Mouse (Mus musculus) gastrocnemius, adult 18-20 months (tissue): ENCODE results near the gene Dnaja4. TPM values are rescaled to one million over a fixed set of nuclear protein-coding genes. Genes with fewer than 3 reads are reported as not detected.

Experiments used
- DNase-seq: peaks from one replicate; pipeline ENCODE4 v3.0.0; 2021; ENCODE audit warnings: low spot score
- total RNA-seq, 2 experiments: library from RNA; stranded (reverse); gene quantifications; 2 replicates each; pipeline ENCODE4 v1.2.3; 2021

The Dnaja4 gene
- total RNA-seq, 2 experiments from 2014 or later: 60.1 to 115 TPM

GRCm38 (mm10) chr9:54699345-54700173 is 886 bp downstream of the Dnaja4 start:
- peak; percentile 72 for DNase-seq

- peak; percentile 14 for DNase-seq
These were observed 1.5 kb downstream of the Dnaja4 start for GRCm38 (mm10) chr9:54700174-54700475.

- peak; percentile 31 for DNase-seq
These were observed 2.1 kb downstream of the Dnaja4 start for GRCm38 (mm10) chr9:54700746-54701145.

GRCm38 (mm10) chr9:54702581-54702980 is 3.9 kb downstream of the Dnaja4 start:
- DNase-seq: no peak

GRCm38 (mm10) chr9:54704361-54704760 is 5.7 kb downstream of the Dnaja4 start:
- no peak for DNase-seq

- no peak for DNase-seq
These were observed 6.9 kb downstream of the Dnaja4 start for GRCm38 (mm10) chr9:54705561-54705960.

- DNase-seq: no peak
These were observed 8.8 kb downstream of the Dnaja4 start for GRCm38 (mm10) chr9:54707288-54707999.

GRCm38 (mm10) chr9:54708085-54708484 is 9.4 kb downstream of the Dnaja4 start:
- DNase-seq: no peak

- no peak for DNase-seq
These were observed 17.1 kb downstream of the Dnaja4 start for GRCm38 (mm10) chr9:54715776-54716175.

- DNase-seq: no peak
These were observed 18.9 kb downstream of the Dnaja4 start for GRCm38 (mm10) chr9:54717527-54717926.

- no peak for DNase-seq
These were observed 23.5 kb downstream of the Dnaja4 start for GRCm38 (mm10) chr9:54722156-54722555.

- no peak for DNase-seq
These were observed 23.9 kb downstream of the Dnaja4 start for GRCm38 (mm10) chr9:54722596-54722995.

- DNase-seq: no peak
These were observed 27.6 kb downstream of the Dnaja4 start for GRCm38 (mm10) chr9:54726315-54726714.

- no peak for DNase-seq
These were observed 33.4 kb downstream of the Dnaja4 start for GRCm38 (mm10) chr9:54732122-54732521.

- DNase-seq: peak; percentile 98
These were observed 35.4 kb downstream of the Dnaja4 start, which contains the start of gene Wdr61 for GRCm38 (mm10) chr9:54733921-54734638. Gene Wdr61 (minus strand): TSS chr9:54734519.

GRCm38 (mm10) chr9:54734639-54735252 is 36.1 kb downstream of the Dnaja4 start:
- DNase-seq: no peak

GRCm38 (mm10) chr9:54736284-54736701 is 37.6 kb downstream of the Dnaja4 start:
- peak; percentile 31 for DNase-seq

- DNase-seq: peak; percentile 17
These were observed 39.7 kb downstream of the Dnaja4 start for GRCm38 (mm10) chr9:54738376-54738775.

GRCm38 (mm10) chr9:54743891-54744290 is 45.2 kb downstream of the Dnaja4 start:
- no peak for DNase-seq

GRCm38 (mm10) chr9:54745740-54746370 is 47.2 kb downstream of the Dnaja4 start:
- no peak for DNase-seq
